Mouse (Mus musculus): ENCODE data around the gene Lrrc4.
A peak's percentile ranks its signal among the peaks of the same experiment; 100 is the strongest.

The Lrrc4 gene

DNA sequence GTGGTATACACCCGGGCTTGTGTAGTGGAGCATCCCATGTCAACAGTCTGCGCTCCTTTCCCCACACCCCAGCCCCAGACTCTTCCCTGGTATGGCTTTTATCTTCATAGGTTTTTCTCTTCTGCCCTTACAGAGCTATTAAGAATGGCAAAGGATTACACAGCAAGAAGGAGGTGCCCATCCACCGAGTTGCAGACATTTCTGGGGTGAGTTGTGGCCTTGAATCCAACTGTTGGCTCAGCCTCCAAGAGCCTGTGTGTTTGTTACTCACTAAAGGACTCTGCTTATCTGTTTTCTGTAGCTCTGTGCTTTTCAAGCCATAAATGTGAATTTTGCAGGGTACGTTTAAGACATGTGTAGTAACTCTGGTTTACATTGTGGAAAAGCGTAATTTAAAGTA is 106.8 kb downstream of the Lrrc4 start:
- DNase-seq (ENCODE audit: low spot score): no peak

DNA sequence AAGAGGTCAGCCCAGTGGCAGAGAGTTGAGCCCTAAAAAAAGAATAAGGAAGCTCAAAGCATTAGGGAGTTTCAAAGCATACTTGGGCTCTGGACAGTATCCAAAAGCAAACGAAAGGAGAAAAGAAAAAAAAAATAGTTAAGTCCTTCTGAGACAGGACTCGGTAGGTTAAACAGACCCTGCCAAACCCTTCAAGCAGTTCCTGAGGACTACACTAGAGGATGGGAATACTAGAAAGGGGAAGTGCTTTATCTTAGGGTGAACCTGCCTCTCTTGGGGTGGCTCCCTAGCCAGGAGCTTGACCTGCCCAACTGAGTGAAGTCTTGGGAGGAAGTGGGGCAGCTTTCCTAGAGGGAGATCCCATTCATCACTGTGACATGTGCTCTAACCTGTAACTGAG is 108.5 kb downstream of the Lrrc4 start:
- DNase-seq (ENCODE audit: low spot score): no peak

DNA sequence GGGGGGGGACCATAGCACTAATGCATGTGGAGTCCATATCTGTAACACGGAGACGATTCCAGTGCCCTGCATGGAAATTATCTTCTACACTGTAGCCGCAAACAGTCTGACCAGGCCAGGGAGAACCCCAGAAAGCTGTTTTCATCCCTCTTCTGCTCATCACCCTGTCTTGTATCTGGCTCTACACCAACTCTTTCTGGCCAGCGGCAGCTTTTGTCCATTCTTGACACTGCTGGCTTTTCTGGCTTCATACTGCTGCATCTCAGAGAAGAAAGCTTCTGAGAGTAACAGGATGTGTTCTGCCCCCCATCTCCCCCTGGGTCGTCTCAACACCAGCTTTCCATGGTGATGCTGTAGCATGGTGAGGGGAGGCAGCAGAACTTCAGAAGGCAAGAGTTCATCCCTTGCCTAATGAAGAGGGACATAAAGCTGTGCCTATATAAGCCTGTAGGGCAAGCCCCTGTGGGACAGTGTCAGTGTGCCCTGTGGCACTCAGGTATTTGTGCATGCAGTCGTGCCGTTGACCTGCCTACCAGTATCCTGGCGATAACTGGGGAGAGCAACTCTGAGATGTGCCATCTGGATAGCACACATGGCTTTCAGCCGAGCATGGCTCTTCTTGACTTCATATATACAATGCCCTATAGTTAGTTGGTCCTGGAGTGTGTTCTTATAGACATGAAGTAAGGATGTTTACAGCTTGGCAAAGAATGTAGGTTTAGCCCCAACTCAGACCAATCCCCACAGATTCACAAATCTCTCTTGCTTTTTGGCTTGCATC is 111.0 kb downstream of the Lrrc4 start:
- no peak for DNase-seq (ENCODE audit: low spot score)

DNA sequence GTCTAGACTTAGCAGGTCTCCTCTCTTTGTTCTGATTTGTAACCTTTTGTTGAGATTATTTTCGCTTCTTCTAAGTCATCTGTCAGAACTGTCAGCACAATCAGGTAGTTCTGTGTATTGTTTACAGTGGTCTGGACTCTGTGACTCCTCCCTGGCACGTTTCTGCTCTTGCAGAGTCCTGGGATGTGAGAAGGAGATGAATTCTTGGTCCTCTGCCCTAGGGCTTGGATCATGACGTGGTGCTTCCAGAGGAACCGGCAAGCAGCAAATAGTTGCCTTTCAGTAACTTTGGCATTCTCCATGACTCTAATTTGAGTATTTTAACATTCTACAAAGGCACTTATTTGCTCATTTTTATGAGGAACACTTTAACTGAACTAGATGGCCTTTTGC is 113.7 kb downstream of the Lrrc4 start:
- no peak for DNase-seq (ENCODE audit: low spot score)

DNA sequence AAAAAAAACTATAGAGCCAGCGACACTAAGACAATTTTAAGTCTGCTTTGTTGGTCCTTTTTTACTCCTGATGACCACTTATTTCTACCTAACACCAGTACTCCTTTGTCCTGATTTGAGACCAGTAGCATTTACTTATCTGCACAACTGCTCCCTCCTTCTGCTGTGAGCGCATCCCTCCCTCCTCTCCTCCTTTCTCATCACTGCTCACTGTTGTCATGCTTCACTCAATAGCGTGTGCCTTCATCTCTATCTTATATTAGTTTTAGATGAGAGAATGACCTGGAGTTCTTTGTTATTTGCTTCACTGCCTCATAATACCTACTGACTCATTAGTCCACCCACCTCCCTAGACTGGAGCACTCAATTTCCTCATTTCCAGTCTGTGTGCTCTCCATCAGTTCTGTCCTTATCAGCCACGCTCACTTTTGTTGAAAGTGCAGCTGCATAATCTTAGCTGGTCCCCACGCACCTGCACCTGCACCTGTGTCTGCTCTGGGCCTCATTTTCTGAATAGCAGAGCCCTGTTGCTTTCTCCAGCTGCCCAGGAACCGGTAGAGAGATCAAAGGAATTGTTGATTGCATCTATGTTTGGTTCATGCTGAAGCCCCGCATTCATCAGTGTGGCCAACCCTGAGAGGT is 114.2 kb downstream of the Lrrc4 start:
- DNase-seq (ENCODE audit: low spot score): peak; percentile 1

DNA sequence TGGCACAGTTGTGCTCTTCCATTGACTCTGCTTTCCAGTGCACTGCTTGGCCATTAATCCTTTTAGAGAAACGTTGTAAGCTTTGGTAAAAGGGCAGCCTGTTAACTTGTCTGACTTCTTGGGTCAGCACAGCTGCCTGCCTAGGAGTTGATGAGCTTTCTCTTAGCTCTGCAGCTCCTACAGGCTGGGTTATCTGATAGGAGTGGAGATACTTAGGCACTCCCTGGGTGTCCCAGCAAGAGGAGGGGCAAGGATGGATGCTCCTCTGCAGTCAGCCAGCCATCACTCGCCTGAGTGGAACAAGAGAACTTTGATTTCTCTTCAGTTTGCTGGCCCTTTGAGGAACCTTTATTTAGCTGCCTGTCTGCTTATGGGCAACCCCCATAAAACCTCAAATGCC is 121.5 kb downstream of the Lrrc4 start:
- peak; percentile 4 for DNase-seq (ENCODE audit: low spot score)

DNA sequence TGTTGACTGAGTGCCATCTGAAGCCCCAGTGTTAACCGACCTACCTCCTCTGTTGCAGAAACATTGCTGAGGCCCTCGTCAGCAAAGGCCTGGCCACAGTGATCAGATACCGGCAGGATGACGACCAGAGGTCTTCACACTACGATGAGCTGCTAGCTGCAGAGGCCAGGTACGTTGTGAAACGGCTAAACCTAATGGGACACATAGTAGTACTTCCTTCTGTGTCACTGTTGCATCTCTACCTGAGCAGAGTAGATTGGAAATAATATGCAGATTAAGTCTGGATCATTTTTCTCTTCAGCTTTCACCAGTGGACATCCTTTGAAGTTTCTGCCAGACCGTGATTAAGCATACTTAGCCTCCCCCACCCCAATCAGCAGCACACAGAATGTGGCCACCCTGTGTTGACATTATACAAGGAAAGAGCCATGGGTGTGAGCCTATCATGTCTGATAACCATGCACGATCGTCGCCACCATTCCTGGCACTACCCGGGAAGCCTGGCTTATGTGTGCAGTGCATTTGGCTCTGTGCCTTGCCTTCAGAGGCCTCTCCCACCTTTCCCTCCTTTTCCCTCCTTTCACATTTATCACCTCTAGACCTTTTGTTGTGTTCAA is 124.5 kb downstream of the Lrrc4 start:
- no peak for DNase-seq (ENCODE audit: low spot score)

DNA sequence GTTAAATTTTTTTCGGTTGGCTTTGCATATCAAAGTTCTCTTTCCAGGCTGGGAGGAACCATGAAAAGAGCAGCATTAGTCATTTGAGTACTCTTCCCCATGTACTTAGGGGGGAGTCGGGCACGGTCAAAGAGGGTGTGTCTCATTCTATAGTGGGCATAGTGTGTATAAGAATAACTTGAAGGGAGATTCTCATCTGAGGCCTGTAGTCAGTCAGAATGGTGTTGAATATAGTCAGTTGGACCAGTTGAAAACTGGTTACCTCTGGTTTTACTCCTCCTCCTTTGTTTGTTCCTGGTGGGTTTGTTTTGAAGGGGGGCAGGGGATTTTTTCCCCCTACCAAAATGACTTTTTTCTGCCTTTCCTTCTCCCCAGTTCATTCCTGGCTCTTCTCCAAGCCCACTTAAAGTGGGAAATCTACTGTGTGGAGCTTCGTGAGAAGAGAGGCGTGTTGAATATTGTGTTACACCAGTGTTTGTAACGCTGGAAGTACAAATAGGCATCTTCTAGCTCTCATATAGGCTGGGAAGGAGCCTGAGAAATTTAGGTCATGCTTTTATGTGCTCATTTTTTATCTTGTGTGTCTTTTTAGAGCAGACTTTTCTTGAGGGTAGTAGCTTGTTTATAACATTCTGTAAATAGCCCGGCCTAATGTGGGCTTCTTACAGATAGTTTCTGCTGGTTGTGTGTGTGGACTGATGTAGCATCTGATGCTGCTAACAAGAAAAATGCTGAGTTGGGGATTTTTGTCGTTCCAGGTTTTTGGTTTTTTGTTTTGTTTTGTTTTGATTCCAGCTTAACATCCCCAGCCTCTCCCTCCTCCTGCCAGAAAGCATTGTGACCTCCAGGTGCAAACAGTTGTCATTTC is 125.2 kb downstream of the Lrrc4 start:
- no peak for DNase-seq (ENCODE audit: low spot score)

DNA sequence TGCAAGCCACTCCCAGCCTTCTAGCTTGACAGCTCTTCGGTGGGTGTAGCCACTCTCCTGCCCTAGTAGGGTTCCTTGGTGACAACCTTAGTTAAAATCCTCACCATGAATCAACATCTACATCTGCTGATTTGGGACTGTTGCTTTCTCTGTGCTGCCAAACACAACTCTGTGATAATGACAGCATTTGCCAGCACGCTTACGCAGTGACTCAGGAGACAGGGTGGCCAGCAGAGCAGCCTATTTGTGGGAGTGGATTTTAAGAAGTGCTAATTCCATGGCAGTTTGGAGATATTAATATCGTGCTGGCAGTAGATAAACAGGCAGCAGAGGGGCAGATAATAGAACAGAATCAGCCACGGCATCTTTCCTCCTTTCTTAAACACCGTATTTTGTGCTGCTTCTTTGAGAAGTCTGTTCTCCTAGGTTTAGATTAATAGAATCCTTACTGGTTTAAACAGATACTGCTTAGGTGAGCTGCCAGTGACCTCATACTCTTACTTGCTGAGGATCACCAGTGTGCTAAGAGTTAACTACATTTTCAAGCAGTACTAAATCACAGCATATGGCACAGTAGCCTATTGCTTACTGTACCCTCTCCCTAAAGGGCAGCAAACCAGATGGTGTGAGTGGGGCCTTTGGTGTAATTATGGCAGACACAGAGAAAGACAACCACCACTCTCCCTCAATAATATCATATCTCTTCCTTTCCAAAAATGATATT is 126.0 kb downstream of the Lrrc4 start:
- no peak for DNase-seq (ENCODE audit: low spot score)

DNA sequence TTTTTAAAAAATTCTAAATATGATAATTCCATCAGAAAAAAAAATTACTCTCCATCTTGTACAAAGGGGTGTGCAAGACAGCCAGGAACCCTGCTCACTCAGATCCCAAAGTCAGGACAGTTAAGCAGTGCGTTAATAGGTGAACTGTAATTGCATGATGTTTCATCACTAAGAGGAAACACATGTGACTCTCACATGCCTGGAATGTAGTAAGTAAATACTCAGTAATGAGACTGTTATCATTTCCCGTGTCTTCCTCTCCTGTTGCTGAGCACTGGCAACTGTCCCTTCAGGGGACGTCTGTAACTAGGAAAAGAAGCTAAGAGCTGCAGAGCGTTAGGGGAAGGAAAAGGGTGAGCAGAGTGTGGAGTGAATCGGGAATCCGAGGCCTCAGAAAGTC is 126.9 kb downstream of the Lrrc4 start:
- peak; percentile 17 for DNase-seq (ENCODE audit: low spot score)

DNA sequence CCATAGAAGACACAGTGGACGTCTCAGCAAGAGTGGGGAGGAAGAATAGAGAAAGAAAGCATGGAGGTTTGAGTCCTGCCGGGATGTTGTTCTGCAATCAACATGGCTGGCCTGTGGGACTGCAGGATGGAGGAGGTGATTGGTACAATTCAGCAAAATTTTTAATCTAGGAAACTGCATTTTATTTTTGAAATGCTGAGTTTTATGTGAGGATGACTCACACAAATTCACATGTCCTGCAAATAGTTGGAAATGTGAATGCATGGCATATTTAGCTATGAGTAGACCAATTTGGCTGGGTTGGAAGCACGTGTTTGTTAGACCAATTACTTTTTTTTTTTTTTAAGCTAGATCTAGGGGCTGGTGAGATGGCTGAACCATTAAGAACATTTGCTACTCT is 134.3 kb downstream of the Lrrc4 start:
- DNase-seq (ENCODE audit: low spot score): no peak

DNA sequence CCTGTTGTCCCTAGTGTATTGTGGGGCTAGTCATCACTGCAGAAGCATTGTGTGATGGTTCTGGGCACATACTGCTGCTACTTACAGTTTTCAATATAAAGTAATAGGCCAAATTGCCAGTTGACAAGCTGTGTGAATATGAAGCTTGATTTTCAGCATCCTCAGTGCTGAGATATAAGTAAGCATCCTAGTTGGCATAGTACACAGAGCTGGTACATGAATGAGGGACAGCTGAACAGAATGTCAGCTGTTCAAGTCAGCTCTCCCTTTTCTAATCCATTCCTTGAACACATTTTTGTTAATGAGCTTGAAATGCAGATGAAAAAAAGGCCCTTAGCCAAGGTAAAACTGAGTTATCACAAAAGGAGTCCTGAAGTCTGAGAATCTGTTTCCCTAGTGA is 138.9 kb downstream of the Lrrc4 start:
- no peak for DNase-seq (ENCODE audit: low spot score)

DNA sequence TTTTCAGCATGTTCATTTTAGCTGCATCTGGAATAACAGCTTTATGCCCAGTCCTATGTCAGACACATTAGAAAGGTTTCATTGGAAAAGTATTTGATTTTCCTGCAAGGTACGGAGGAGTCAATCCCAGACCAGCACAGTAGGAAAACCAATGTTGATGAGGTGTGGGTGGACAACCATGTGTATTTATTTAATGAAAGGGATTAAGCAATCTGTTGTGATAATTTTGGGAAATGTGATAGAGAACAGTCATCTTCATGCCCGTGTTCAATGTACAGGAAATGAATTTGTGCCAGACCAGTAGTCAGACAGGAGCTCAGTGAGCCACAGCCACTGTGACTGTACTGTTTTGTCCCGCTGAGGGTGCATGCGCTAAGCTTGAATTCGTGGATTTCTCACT is 143.8 kb downstream of the Lrrc4 start:
- no peak for DNase-seq (ENCODE audit: low spot score)

DNA sequence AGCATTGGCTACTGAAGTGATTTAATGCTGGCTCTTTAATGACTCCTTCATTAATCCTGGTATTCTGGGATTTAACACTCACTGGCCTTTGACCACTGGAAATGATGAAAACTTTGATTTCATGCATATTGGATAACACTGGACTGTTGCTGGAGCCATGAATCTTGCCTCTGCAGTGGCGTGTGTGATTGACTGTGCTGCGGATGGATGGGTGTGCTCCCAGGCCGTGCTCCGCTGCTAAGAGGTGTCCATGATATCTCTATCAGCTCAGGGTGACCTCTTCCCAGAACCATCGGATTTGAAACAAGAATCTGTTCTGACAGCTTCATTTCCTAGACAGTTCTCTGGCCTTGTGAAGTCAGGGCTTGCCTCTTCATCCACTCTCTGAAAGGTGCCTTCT is 145.8 kb downstream of the Lrrc4 start:
- no peak for DNase-seq (ENCODE audit: low spot score)

DNA sequence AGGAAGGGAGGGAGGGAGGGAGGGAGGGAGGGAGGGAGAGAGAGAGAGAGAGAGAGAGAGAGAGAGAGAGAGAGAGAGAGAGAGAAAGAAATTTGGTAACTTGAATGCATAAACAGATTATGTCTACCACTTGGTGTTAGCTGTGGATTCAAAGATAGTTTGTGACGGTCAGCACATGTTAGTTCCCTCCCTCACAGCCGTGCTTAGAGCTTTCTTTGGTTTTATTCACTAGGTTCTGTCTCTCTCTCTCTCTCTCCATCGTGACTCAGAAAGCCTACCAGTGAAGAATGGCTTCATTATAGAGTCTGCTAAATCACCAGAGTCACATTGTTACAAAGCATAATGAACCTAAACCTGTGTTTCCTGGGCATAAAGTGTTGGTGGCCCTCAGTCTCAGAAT is 146.5 kb downstream of the Lrrc4 start:
- DNase-seq (ENCODE audit: low spot score): no peak

DNA sequence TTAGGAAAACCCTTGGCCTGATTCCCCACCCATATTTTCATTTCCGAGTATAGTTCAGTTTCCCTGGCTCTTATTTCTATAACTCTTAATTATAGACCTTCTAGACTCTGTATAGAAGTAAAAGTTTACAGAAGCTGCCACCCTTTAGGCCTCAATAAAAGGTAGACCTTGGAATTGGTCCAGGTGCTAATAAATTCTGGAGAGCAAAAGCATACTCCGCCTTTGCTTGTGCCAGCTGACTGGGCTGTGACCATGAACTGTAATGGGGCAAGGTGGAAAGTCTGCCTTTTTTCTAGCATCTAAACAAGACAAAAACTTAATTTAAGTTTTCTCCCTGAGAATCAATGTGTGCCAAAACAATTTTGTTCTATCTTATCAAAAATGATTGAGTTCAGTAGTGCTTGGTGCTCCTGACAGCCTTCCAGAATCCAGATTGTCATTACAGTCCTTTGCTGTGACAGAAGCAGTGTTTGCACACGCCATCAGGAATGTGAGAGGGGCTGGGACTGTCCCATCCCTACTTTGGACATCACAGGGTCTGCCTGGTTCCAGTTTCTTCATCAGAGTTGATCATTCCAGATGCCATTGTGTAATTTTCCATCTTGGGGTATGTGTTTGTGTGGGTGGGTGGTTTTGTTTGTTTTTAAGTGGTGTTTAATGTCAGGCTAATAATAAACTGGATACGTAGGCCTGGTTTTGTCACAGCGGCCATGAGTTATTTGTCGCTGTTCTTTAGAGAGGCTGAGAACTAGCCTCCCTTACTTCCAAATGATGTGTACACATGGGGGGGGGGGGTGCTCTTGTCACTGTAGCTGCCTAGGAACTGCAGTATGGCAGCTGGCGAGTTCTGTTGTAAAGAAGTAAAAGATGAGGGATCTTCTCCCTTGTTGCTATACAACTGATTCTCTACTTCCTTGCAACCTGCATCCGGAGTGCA is 149.8 kb downstream of the Lrrc4 start:
- no peak for DNase-seq (ENCODE audit: low spot score)

DNA sequence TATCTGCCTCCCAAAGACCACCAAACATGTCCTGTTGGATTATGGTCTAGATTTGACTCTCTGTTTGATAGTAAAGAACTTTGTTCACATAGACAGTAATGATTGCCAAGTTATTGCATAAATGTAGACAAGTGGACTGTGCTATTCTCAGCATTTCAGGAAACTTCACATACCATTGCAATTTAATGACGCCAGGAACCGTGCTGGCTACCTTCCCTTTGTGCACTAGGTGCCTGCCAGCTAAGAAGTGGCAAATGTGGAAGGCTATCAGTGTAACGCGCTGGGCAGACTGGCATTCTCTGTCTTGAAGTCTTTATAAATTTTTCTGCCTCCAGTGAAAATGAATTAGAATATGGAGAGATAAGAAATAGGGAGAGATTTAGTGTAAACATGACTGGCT is 151.0 kb downstream of the Lrrc4 start:
- DNase-seq (ENCODE audit: low spot score): no peak

DNA sequence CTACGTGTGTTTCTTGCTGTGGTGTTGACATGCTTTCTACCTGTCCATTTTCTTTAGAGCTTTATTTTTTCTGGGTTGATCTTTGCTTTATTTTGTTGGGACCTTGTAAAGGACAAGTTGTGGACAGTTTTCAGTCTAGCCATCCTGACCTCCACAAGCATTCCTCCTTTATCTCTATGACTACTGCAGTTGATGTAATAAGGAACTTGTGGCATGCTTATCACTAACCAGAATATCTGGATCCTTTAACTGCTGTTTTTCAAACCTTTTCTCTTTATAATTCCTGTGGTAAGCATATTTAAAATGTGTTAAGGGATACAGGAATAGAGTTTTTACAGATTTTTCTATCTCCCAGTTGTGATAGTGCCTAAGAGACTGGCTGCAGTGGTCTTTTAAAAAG is 152.7 kb downstream of the Lrrc4 start:
- DNase-seq (ENCODE audit: low spot score): no peak

DNA sequence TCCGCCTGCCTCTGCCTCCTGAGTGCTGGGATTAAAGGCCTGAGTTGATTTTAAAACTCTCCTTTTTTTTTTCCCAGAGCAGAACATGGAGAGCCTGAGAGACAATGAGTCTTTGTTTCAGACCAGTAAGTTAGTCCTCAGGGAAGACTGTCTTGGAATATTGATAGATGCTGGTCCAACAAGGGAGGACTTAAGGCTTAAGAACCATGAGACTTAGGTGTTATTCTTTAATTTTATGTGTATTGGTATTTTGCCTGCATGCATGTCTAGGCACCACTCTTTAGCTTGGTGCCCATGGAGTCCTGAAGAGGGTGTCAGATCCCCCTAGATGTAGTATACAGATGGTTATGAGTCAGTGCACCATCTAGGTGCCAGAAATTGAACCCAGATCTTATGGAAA is 156.9 kb downstream of the Lrrc4 start:
- DNase-seq (ENCODE audit: low spot score): no peak

DNA sequence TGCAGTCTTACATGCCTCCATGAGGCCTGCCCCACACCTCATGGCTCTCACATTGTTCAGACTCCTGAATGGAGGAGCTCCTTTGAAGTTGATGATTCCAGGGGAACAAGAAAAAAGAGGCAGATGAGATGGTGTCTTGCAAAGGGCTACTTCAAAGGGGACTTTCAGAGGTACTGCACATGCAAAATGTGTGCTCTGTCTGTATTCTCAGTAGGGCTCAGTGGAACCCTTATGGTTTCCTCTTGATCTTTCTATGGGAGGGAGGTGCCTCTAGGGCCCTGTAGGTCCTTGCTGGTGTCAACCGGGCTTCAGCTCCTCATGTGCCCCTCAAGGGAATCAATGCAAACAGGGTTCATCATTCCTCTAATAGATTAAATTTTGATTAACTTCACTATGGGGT is 159.2 kb downstream of the Lrrc4 start:
- no peak for DNase-seq (ENCODE audit: low spot score)

DNA sequence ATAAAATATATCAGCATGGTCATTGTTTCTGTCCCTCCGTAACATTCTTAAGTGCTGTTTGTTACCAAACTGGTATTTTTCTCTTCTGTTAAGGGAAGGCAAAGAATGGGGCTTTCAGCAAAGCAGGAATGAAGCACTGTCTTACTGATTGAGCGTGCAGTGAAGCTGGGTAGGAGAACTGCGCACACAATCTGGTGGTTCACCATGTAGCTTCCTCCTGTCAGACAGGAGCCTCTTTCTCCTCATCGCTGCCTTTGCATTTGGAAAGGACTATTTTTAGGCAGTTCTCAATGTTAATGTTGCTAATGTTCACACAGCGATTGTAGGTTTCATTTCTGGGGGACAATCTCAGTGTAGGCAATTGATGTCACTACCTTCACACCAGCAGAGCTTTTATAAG is 162.3 kb downstream of the Lrrc4 start:
- no peak for DNase-seq (ENCODE audit: low spot score)
